Mouse (Mus musculus): ENCODE data around the gene Tmem79.
"Not testable (repeated sequence)": the region's sequence is repeated elsewhere in the genome, so short reads cannot be mapped to it uniquely, and the experiment has no call there.

Tmem79 gene

GRCm38 (mm10) chr3:88352907-88353306 is 17.0 kb upstream of the Tmem79 start:
- no peak for DNase-seq

- DNase-seq, result no peak
Measured at GRCm38 (mm10) chr3:88350732-88351131, 14.8 kb upstream of the Tmem79 start.

GRCm38 (mm10) chr3:88339006-88339405 is 3.1 kb upstream of the Tmem79 start:
- DNase-seq, result no peak

GRCm38 (mm10) chr3:88338316-88338715 is 2.4 kb upstream of the Tmem79 start:
- no peak for DNase-seq

GRCm38 (mm10) chr3:88337367-88338020 is 1.5 kb upstream of the Tmem79 start:
- no peak for DNase-seq

- DNase-seq, result peak; percentile 57
Measured at GRCm38 (mm10) chr3:88335436-88336053, 403 bp downstream of the Tmem79 start.

- no peak for DNase-seq
Measured at GRCm38 (mm10) chr3:88334902-88335435, 979 bp downstream of the Tmem79 start.

GRCm38 (mm10) chr3:88334029-88334658 is 1.8 kb downstream of the Tmem79 start:
- DNase-seq, result peak; percentile 29

GRCm38 (mm10) chr3:88331282-88331681 is 4.7 kb downstream of the Tmem79 start:
- DNase-seq, result peak; percentile 43

GRCm38 (mm10) chr3:88328956-88329355 is 7.0 kb downstream of the Tmem79 start:
- no peak for DNase-seq

GRCm38 (mm10) chr3:88324951-88325405 is 11.0 kb downstream of the Tmem79 start, which contains the start of gene Glmp:
Gene Glmp (plus strand): TSS chr3:88325023.
- DNase-seq, result peak; percentile 80

GRCm38 (mm10) chr3:88299172-88299571 is 36.8 kb downstream of the Tmem79 start:
- DNase-seq, result no peak

- DNase-seq, result no peak
Measured at GRCm38 (mm10) chr3:88297321-88297851, 38.6 kb downstream of the Tmem79 start.

GRCm38 (mm10) chr3:88296561-88297318 is 39.2 kb downstream of the Tmem79 start, which contains the start of the genes Tsacc and Cct3:
Gene Tsacc (minus strand): TSS chr3:88296999.
Gene Cct3 (plus strand): TSS chr3:88297116.
- DNase-seq, result peak; percentile 95

- DNase-seq, result no peak
Measured at GRCm38 (mm10) chr3:88296110-88296560, 39.8 kb downstream of the Tmem79 start.

GRCm38 (mm10) chr3:88295272-88295671 is 40.7 kb downstream of the Tmem79 start:
- not testable (repeated sequence) for DNase-seq

GRCm38 (mm10) chr3:88291970-88292369 is 44.0 kb downstream of the Tmem79 start:
- DNase-seq, result peak; percentile 17

GRCm38 (mm10) chr3:88288133-88288713 is 47.7 kb downstream of the Tmem79 start:
- DNase-seq, result not testable (repeated sequence)

- DNase-seq, result no peak
Measured at GRCm38 (mm10) chr3:88287110-88287509, 48.8 kb downstream of the Tmem79 start, which contains the start of gene Gm38392. Gene Gm38392 (minus strand): TSS chr3:88287210.

- not testable (repeated sequence) for DNase-seq
Measured at GRCm38 (mm10) chr3:88285565-88285895, 50.4 kb downstream of the Tmem79 start.

- not testable (repeated sequence) for DNase-seq
Measured at GRCm38 (mm10) chr3:88284815-88285564, 51.0 kb downstream of the Tmem79 start.
